8 mouse cellular contexts compared by ENCODE assay signal in the genomic region with DNA sequence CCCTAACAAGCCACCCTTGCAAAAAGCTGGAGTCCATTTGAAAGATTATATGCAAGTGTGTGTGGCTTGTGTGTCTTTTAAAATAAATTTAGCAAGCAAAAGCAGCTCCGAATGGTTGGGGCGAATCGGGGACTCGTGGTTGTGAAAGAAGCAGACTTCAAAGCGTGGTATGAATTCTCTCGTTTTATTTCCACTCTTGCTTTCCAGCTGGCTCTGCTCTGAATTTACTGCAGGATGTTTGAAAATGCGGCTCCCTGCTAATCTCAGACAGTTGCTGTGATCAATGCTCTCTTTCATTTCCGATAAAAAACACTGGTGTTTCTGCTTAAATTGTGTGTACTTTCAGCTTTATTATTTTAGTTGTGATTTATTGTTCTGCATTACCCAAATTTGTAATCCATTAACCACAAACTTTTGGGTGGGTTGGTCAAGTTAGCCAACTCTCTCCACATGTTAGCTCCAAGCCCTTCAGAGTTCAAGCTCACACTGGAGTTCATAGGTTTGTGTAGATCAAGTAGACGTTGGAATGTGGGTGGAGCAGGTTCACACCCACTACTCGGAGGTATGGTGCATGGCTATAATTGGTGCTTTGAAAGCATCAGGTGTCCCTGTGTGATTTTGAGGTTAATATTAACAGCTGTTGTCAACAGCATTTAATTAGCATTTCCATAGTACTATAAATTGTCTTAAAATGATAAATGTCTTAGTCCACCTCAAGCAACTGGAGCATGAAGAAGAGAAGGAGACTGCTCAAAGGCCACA.
DNase-seq lines count a peak whose midpoint lies in the region; ATAC-seq lines count a peak whose summit lies in the region.

No protein-coding gene starts in this region.

- peak overlapping the region; percentile 40 for H3K27ac ChIP-seq in intestine, embryonic 16.5 days (ENCODE audit: low read length)
- no peak overlapping the region for H3K27ac ChIP-seq in liver, embryonic 11.5 days (ENCODE audit: low read depth, low read length)

- H3K9ac ChIP-seq in intestine, embryonic 16.5 days (ENCODE audit: low read depth, low read length) = no peak overlapping the region
- no peak overlapping the region for H3K9ac ChIP-seq in liver, embryonic 11.5 days (ENCODE audit: low read depth, low read length)

- H3K9me3 ChIP-seq in intestine, embryonic 16.5 days (ENCODE audit: control insufficient read depth, low read length) = peaks cover 3% of the 10 kb centered on the region
- H3K9me3 ChIP-seq in liver, embryonic 11.5 days (ENCODE audit: control insufficient read depth, low read length) = no peaks in the 10 kb centered on the region

- H3K36me3 ChIP-seq in intestine, embryonic 16.5 days (ENCODE audit: control insufficient read depth, insufficient read depth, low read length) = no peaks in the 10 kb centered on the region; the same call in 1 of the 2 replicates
- no peaks in the 10 kb centered on the region for H3K36me3 ChIP-seq in liver, embryonic 11.5 days (ENCODE audit: control insufficient read depth, insufficient read depth, low read length)

- peak overlapping the region; percentile 4; the same call in 1 of the 2 replicates for H3K4me2 ChIP-seq in intestine, embryonic 16.5 days (ENCODE audit: low read depth, low read length)
- no peak overlapping the region for H3K4me2 ChIP-seq in liver, embryonic 11.5 days

- DNase-seq in adrenal gland, adult 2 months = peak; percentile 46
- DNase-seq in adrenal gland, adult 18-20 months (ENCODE audit: low spot score in 2 of 2) = no peak
- DNase-seq in lung, postnatal 14 days = peak; percentile 42
- DNase-seq in liver, embryonic 11.5 days (ENCODE audit: low spot score) = no peak
- no peak for DNase-seq in Muller cell, postnatal 12 days (ENCODE audit: inconsistent ontology term)

- 22% methylated on average over 10 of the region's 10 CpGs for WGBS in intestine, embryonic 16.5 days
- 71% methylated on average over 10 of the region's 10 CpGs for WGBS in liver, embryonic 11.5 days

- no peaks in the 10 kb centered on the region for H3K27me3 ChIP-seq in intestine, embryonic 16.5 days (replicated peaks; ENCODE audit: control insufficient read depth, insufficient read depth, low read length)
- no peaks in the 10 kb centered on the region for H3K27me3 ChIP-seq in liver, embryonic 11.5 days (replicated peaks; ENCODE audit: control insufficient read depth, insufficient read depth, low read length)

- H3K4me1 ChIP-seq in intestine, embryonic 16.5 days (ENCODE audit: control insufficient read depth, insufficient read depth, low read length) = peaks cover 27% of the 10 kb centered on the region
- H3K4me1 ChIP-seq in liver, embryonic 11.5 days (replicated peaks; ENCODE audit: control insufficient read depth, insufficient read depth, low read length) = peaks cover 8% of the 10 kb centered on the region; the same call in 1 of the 2 replicates

- ATAC-seq in CD4-positive, CD25-positive, alpha-beta regulatory T cell, adult 4 months = peak; percentile 53
- peak; percentile 87 for ATAC-seq in intestine, embryonic 16.5 days
- no peak for ATAC-seq in liver, embryonic 11.5 days (replicated peaks; ENCODE audit: low FRiP score)
- no peak for ATAC-seq in megakaryocyte-erythroid progenitor cell, adult 5-6 weeks (replicated peaks; ENCODE audit: low FRiP score, low TSS enrichment, poor library complexity, severe bottlenecking)

- no peak overlapping the region for H3K4me3 ChIP-seq in intestine, embryonic 16.5 days (ENCODE audit: low read length)
- H3K4me3 ChIP-seq in liver, embryonic 11.5 days (ENCODE audit: low read depth, low read length) = no peak overlapping the region

Comparison
In these comparisons a context has a peak if more than half of its experiments do, and no peak if none do; other contexts are left out.
1. DNase-seq: peak in adrenal gland, adult 2 months (single experiment) and lung, postnatal 14 days (single experiment); none in adrenal gland, adult 18-20 months (0 of 2), liver, embryonic 11.5 days (single experiment) and Muller cell, postnatal 12 days (single experiment).
2. ATAC-seq: peak in CD4-positive, CD25-positive, alpha-beta regulatory T cell, adult 4 months (single experiment) and intestine, embryonic 16.5 days (single experiment); none in liver, embryonic 11.5 days (single experiment) and megakaryocyte-erythroid progenitor cell, adult 5-6 weeks (single experiment).